Mouse (Mus musculus) cerebellum, adult 2 months (tissue): ENCODE data around the gene Anapc11. TPM values are rescaled to one million over a fixed set of nuclear protein-coding genes. Genes with fewer than 3 reads are reported as not detected.

ENCODE experiments used
- DNase-seq, 2 experiments: peaks; one replicate each; pipeline ENCODE4 v3.0.0; 2021
- H3K27ac ChIP-seq: fragments of 200-500 bp; 2 replicates; pipeline ENCODE4 v1.5.1; 2012; ENCODE audit warnings: low read length, control low read depth, inconsistent platforms; ENCODE audit not compliant: insufficient read depth
- H3K27me3 ChIP-seq: fragments of 200-500 bp; 2 replicates; pipeline ENCODE4 v1.6.1; 2012; ENCODE audit warnings: inconsistent platforms, mild to moderate bottlenecking, low read length, moderate library complexity; ENCODE audit not compliant: control insufficient read depth, insufficient read depth
- H3K4me1 ChIP-seq: fragments of 200-500 bp; 2 replicates; pipeline ENCODE4 v1.6.1; 2011; ENCODE audit warnings: low read length; ENCODE audit not compliant: control insufficient read depth, insufficient read depth
- H3K4me3 ChIP-seq: fragments of 200-500 bp; replicated peaks from 2 replicates; pipeline ENCODE3; 2011; ENCODE audit warnings: mild to moderate bottlenecking, low read depth, low read length, control low read depth; ENCODE audit not compliant: insufficient read depth
- CTCF ChIP-seq: fragments of 200-500 bp; IDR thresholded peaks from 2 replicates; pipeline ENCODE4 v1.5.1; 2011; ENCODE audit warnings: low read depth, mild to moderate bottlenecking, control low read depth, low read length, moderate library complexity, borderline replicate concordance; ENCODE audit not compliant: insufficient read depth
- POLR2A ChIP-seq: fragments of 200-500 bp; IDR thresholded peaks from 2 replicates; pipeline ENCODE4 v1.6.1; 2011; ENCODE audit warnings: low read length, control low read depth, borderline replicate concordance; ENCODE audit not compliant: insufficient read depth
- WGBS: fragments of 180-500 bp; shearing (Covaris S2); methylation state at CpG from one replicate; pipeline ENCODE4 v1.1.7; 2018; 5-methylcytosine and 5-hydroxymethylcytosine counted together
- polyA plus RNA-seq: library from polyadenylated mRNA; depleted of rRNA; stranded (reverse); fragments of >200 nt; gene quantifications from 2 replicates; pipeline ENCODE4 v1.2.3, GENCODE M21; 2012

Gene Anapc11
- polyA plus RNA-seq, 1 experiment, result 178 TPM

DNA sequence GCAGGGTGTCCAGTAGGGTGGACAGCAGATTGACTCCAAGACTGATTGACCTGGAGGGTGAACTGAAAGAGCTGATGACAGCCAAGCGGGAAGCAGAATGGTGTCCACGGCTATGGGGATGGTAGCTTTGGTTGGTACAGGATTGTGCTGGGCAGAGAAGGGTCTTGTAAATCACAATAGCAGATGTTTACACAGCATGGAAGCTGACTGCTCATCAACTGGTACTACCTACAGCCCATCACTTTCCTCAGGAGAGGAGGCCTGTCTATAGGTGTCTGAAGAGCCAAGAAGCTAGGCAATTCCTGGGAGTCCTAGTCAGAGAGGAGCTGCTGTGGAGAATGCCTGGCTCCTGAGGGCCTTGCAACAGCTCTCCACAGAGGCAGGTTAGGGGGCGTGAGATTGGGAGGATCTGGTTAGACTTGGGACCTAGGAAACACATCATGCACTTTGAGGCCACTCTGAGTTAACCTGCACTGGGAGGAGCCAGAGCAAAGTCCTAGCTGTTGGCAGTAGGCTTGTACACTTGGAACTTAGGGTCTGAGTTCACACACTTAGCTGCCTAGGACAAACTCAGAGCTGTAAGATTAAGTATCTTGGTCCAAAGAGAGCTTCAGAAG is 21.7 kb upstream of the Anapc11 start:
- Histone ChIP-seq H3K27ac (no peak overlapping the region), H3K4me1 (peaks cover 13% of the 10 kb centered on the region), H3K27me3 (no peaks in the 10 kb centered on the region), H3K4me3 (no peak overlapping the region)
- TF ChIP-seq POLR2A, result no peak
- TF ChIP-seq CTCF, result no peak
- 71% methylated on average over 3 of the region's 3 CpGs for WGBS
- DNase-seq, result no peak

DNA sequence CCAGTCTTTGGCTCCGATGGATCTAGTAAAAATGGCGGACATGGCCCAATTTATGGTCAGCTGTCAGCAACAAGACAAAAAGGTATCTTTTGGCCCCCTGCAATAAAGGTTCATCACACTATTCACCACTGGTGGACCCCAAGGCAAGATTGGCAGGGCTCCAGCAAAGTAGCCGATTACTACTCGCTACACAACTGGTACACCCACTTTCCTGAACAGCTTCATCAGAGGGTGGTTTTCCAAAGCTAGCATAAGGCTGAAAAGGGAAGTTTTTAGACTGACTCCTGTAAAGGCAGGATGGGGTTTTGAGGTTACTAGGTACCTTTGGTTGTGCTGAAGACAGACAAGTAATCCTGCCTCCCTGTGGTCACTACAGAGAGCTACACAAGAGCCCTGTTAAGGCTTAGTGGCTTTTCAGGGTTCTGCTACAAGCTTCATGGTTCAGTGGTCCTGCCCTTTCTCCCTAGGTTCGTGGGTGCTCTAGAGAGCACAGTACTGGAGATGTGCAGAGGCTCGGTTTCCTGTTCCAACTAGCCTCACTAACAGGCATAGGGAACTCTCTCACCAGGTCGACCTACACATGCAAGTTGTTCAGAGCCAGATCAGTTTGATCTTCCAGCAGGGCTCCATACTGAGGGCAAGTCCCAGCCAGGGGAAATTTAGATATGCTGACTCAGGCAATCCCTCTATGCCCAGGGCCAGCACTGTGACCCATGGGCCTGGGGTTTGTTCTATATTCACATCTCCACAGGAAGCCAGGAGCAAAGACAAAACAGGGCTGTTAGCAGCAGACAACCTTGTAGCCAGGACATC is 20.8 kb upstream of the Anapc11 start:
- Histone ChIP-seq H3K4me1 (peaks cover 13% of the 10 kb centered on the region), H3K4me3 (no peak overlapping the region), H3K27ac (no peak overlapping the region), H3K27me3 (no peaks in the 10 kb centered on the region)
- peak in 1 of 2 experiments; percentile 36 for DNase-seq
- 71% methylated on average over 7 of the region's 7 CpGs for WGBS
- TF ChIP-seq POLR2A (no peak), CTCF (peak; percentile 23; the same call in 1 of the 2 replicates)

DNA sequence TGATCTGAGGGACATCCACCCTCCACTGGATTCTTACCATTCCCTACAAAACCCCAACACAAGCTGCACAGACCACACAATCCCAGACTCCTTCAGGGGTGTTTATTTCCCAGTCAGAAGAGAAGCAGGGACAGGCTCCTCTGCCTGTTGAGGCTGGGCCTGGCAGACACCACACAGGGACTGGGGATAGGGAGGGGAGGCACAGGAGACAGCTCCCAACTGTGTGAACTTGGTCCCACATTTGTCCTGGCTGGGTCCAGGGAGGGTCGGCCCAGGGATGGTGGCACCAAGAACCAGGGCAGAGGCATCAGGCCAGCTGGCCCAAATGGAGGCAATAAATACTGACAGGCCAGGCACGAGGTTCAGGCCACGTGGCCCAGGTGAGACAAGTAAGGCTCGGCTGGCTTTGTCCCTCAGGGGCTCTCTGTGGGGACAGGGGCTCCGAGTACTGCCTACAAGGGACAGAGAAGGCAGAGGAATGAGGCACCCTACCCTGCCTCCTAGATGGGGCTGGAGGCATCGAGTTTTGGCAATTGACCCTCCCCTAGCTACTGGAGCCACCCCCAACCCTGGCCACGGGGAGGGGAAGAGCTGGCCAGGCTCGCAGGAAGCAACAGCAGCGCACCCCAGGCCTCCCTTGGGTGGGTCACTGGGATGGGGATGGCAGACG is 20.1 kb upstream of the Anapc11 start:
- H3K4me3 ChIP-seq, result no peak overlapping the region
- TF ChIP-seq CTCF, result no peak
- TF ChIP-seq POLR2A, result no peak
- WGBS, result 54% methylated on average over 10 of the region's 10 CpGs
- peaks cover 13% of the 10 kb centered on the region for H3K4me1 ChIP-seq
- no peaks in the 10 kb centered on the region for H3K27me3 ChIP-seq
- DNase-seq, result no peak
- no peak overlapping the region for H3K27ac ChIP-seq

DNA sequence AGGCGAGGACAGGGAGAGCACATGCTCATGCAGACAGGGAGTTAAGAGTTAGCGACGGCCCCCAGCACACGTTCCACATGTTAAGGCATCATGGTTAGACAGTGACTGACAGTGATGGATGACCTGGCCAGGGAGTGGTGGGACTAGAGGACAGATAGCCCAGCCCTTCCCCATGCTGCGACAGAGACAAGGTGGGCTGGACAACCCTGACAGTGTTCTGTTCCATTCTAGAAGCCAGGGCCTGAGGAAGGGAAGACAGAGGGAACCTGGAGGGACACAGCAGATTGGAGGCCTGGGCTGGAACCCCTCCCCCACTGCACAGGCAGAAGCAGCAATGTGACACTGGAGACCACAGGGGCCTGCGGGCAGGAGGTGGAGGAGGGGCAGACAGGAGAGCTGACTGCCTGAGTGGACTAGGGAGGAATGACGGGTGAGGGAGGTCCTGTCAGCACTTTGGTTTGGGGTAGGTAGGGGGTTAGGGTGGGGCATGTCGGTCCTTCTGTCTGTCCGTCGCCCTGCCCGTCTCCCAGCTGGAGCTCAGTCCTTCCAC is 19.5 kb upstream of the Anapc11 start:
- Histone ChIP-seq H3K27ac (no peak overlapping the region), H3K4me3 (no peak overlapping the region), H3K4me1 (peaks cover 13% of the 10 kb centered on the region), H3K27me3 (no peaks in the 10 kb centered on the region)
- 85% methylated on average over 11 of the region's 11 CpGs for WGBS
- TF ChIP-seq POLR2A, result no peak
- no peak for TF ChIP-seq CTCF
- DNase-seq, result peak; percentile 29 to 30

DNA sequence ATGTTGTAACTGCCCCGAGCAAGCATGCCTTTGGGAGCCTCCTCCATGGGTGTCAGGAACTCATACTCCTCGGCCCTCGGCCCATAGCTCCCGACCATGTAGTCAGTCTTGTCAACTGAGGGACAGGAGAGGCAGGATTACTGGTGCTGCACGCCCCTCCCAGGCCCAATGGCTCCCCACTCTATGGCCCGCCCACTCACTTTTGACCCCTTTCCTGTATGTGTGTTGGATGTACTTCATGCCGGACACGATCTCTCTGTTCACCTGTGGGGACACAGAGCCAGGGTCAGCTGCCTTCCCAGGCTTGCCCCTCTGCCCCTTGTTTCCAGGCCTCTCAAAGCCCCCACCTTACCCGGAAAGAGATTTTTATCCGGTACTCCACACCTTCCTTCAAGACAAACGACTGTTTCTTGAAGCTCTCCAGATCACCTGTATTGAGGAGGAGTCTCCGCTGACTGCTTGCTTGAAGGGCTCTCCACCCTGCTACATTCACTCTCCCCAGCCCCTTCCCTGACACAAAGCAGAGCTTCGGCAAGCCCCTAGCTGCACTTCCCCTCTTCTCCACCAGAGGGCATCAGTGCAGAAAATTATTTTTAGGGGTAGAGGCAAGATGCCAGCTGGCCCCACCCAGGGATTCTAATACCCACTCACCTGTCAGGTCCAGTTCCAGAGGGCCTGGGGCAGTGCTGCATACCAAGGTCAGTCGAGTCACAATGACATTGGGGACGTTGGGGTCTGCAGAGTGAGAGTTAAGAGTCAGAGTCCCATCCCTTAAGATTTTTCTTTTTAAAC is 18.7 kb upstream of the Anapc11 start:
- WGBS, result 54% methylated on average over 15 of the region's 15 CpGs
- Histone ChIP-seq H3K27me3 (no peaks in the 10 kb centered on the region), H3K27ac (0 out of 2 replicates have a peak overlapping the region, but pooled peaks have one; percentile 46), H3K4me1 (peaks cover 13% of the 10 kb centered on the region), H3K4me3 (peak overlapping the region; percentile 73)
- no peak for TF ChIP-seq POLR2A
- TF ChIP-seq CTCF, result peak; percentile 82
- peak; percentile 69 to 83 for DNase-seq

DNA sequence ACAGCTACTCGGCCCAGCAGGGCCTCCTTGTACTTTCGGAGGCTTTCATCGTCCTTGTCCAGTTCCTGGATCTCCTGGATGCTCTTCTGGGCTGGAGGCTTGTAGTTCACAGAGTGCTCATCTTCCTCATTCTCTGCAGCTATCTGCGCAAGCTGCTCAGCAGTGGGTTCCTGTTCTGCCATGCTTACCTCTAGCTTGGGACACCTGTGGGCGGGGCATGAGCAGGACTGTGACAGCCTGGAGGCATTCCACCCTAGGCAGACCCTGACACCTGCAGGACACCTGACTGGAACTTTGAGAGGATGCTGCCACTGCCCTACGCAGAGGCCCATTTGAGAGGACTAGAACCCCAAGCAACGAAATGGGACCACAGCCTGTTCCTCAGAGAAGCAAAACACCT is 18.0 kb upstream of the Anapc11 start:
- WGBS, result 18% methylated on average over 7 of the region's 7 CpGs
- Histone ChIP-seq H3K4me3 (peak overlapping the region; percentile 73), H3K27me3 (no peaks in the 10 kb centered on the region), H3K4me1 (peaks cover 13% of the 10 kb centered on the region), H3K27ac (peak overlapping the region; percentile 46; the same call in 1 of the 2 replicates)
- TF ChIP-seq POLR2A (no peak), CTCF (no peak)
- DNase-seq, result peak; percentile 30 to 41

DNA sequence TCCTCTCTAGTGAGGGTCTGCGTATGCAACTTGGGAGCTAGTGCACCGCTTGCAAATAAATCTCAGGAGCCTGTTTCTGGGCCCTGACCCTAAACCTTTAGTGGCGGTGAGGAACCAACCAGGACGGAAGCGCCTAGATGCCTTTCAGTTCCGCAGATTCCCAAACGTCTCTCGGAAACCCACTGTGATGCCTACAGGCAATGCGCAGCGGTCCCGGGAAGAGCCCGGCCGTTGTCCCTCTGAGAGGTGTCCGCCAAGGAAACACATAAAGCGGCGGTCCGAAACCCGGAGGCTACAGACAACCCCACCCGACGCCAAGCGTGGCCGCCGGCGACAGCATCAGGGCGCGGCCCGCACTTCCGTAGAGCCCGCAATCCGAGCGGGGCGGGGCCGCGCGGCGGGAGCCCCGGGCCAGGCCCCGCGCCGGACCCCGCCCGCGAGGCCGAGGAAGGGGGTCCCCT is 17.3 kb upstream of the Anapc11 start:
- no peak for TF ChIP-seq POLR2A
- DNase-seq, result peak; percentile 52 to 55
- peak overlapping the region; percentile 73 for H3K4me3 ChIP-seq
- H3K4me1 ChIP-seq, result peaks cover 13% of the 10 kb centered on the region
- H3K27ac ChIP-seq, result peak overlapping the region; percentile 46; the same call in 1 of the 2 replicates
- under 1% methylated on average over 33 of the region's 44 CpGs for WGBS
- H3K27me3 ChIP-seq, result no peaks in the 10 kb centered on the region
